Mouse (Mus musculus): ENCODE measurements around the gene Rnf121.

- TF ChIP-seq POLR2A (IDR thresholded peaks at IDR 0.05; ENCODE audit: low read depth, low read length) (no peak), CTCF (IDR thresholded peaks at IDR 0.05; ENCODE audit: borderline replicate concordance, insufficient read depth, low read length) (no peak)
These were observed 28.0 kb downstream of the Rnf121 start for GRCm38 (mm10) chr7:102037318-102037717.
